Mouse (Mus musculus): ENCODE results near the gene Rgs2. TPM values are rescaled to one million over a fixed set of nuclear protein-coding genes. Genes with fewer than 3 reads are reported as not detected.
A peak's percentile ranks its signal among the peaks of the same experiment; 100 is the strongest.

Gene Rgs2
- polyA plus RNA-seq, 1 experiment: 3.6 TPM

GRCm38 (mm10) chr1:143984988-143985625 is 18.9 kb downstream of the Rgs2 start:
- no peak for TF ChIP-seq TCF12 (IDR thresholded peaks at IDR 0.05; ENCODE audit: insufficient read depth, poor library complexity, severe bottlenecking)

GRCm38 (mm10) chr1:143982765-143983312 is 21.1 kb downstream of the Rgs2 start:
- Histone ChIP-seq H3K36me3 (ENCODE audit: control insufficient read depth, insufficient read depth) (no peaks in the 10 kb centered on the region), H3K4me2 (ENCODE audit: low read depth) (peak overlapping the region; percentile 1), H3K4me3 (no peak overlapping the region), H3ac (ENCODE audit: control insufficient read depth, insufficient read length) (no peak overlapping the region), H3K79me2 (ENCODE audit: control insufficient read depth, insufficient read depth) (no peaks in the 10 kb centered on the region), H3K27me3 (ENCODE audit: control insufficient read depth, insufficient read depth, insufficient read length) (no peaks in the 10 kb centered on the region)
- TF ChIP-seq REST (IDR thresholded peaks at IDR 0.05; ENCODE audit: insufficient read depth, insufficient read length): no peak
- TF ChIP-seq MYOD1 (IDR thresholded peaks at IDR 0.05; ENCODE audit: control insufficient read depth in 1 of 3, insufficient read length in 2 of 3, low read depth in 2 of 3): no peak
- TF ChIP-seq POLR2AphosphoS2 (IDR thresholded peaks at IDR 0.05; ENCODE audit: insufficient read length, low read depth): no peak
- TF ChIP-seq MYOG (IDR thresholded peaks at IDR 0.05; ENCODE audit: control insufficient read depth in 1 of 3, insufficient read depth in 1 of 3, insufficient read length in 2 of 3, low read depth in 2 of 3): no peak
- TF ChIP-seq TCF3 (IDR thresholded peaks at IDR 0.05; ENCODE audit: insufficient read length, low read depth): no peak
- TF ChIP-seq SRF (IDR thresholded peaks at IDR 0.05; ENCODE audit: control insufficient read depth, insufficient read length, low read depth): no peak
- no peak for TF ChIP-seq E2F4 (IDR thresholded peaks at IDR 0.05; ENCODE audit: insufficient read depth)
- TF ChIP-seq MAX (IDR thresholded peaks at IDR 0.05; ENCODE audit: low read depth): no peak
- no peak for TF ChIP-seq USF1 (IDR thresholded peaks at IDR 0.05; ENCODE audit: low read depth)
- TF ChIP-seq TCF12 (IDR thresholded peaks at IDR 0.05; ENCODE audit: insufficient read depth, poor library complexity, severe bottlenecking): no peak
- no peak for TF ChIP-seq POLR2A (IDR thresholded peaks at IDR 0.05; ENCODE audit: insufficient read length, low read depth)
- TF ChIP-seq CEBPB (IDR thresholded peaks at IDR 0.05; ENCODE audit: insufficient read depth, poor library complexity, severe bottlenecking): no peak

More at GRCm38 (mm10) chr1:143984988-143985625, 18.9 kb downstream of the Rgs2 start:
- H3K79me2 ChIP-seq (ENCODE audit: control insufficient read depth, insufficient read depth): no peaks in the 10 kb centered on the region
- H3K4me3 ChIP-seq: no peak overlapping the region
- H3K4me2 ChIP-seq (ENCODE audit: low read depth): no peak overlapping the region
- no peaks in the 10 kb centered on the region for H3K36me3 ChIP-seq (ENCODE audit: control insufficient read depth, insufficient read depth)
- no peaks in the 10 kb centered on the region for H3K27me3 ChIP-seq (ENCODE audit: control insufficient read depth, insufficient read depth, insufficient read length)
- no peak overlapping the region for H3ac ChIP-seq (ENCODE audit: control insufficient read depth, insufficient read length)

- no peak overlapping the region for H3K4me2 ChIP-seq (ENCODE audit: low read depth)
- H3ac ChIP-seq (ENCODE audit: control insufficient read depth, insufficient read length): no peak overlapping the region
- H3K27me3 ChIP-seq (ENCODE audit: control insufficient read depth, insufficient read depth, insufficient read length): no peaks in the 10 kb centered on the region
- H3K4me3 ChIP-seq: no peak overlapping the region
- TF ChIP-seq USF1 (IDR thresholded peaks at IDR 0.05; ENCODE audit: low read depth) (no peak), MAX (IDR thresholded peaks at IDR 0.05; ENCODE audit: low read depth) (no peak), TCF12 (IDR thresholded peaks at IDR 0.05; ENCODE audit: insufficient read depth, poor library complexity, severe bottlenecking) (no peak), SRF (IDR thresholded peaks at IDR 0.05; ENCODE audit: control insufficient read depth, insufficient read length, low read depth) (no peak), E2F4 (IDR thresholded peaks at IDR 0.05; ENCODE audit: insufficient read depth) (no peak), CEBPB (IDR thresholded peaks at IDR 0.05; ENCODE audit: insufficient read depth, poor library complexity, severe bottlenecking) (no peak), POLR2AphosphoS2 (IDR thresholded peaks at IDR 0.05; ENCODE audit: insufficient read length, low read depth) (no peak), POLR2A (IDR thresholded peaks at IDR 0.05; ENCODE audit: insufficient read length, low read depth) (no peak), REST (IDR thresholded peaks at IDR 0.05; ENCODE audit: insufficient read depth, insufficient read length) (no peak)
- H3K79me2 ChIP-seq (ENCODE audit: control insufficient read depth, insufficient read depth): no peaks in the 10 kb centered on the region
- no peaks in the 10 kb centered on the region for H3K36me3 ChIP-seq (ENCODE audit: control insufficient read depth, insufficient read depth)
Observed at GRCm38 (mm10) chr1:143982085-143982764, 21.7 kb downstream of the Rgs2 start.

DNA sequence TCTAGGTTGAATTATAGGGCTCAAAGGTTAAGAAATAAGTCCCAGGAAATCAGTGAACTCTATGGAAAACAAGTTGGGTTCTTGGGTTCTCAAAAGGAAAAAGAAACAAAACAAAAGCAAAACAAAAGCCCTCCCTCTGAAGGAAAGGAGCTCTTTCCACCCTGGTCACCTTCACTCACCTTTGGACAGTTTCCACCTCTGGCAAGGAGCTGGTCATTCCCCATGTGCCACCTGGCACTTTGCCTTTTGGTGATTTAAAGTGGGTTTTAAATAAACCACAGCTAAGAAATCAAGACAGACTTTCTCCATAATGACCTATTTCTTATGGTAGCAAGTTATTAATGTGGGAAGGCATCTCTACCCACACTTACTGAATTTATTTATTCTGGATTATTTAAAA is 23.1 kb downstream of the Rgs2 start:
- H3ac ChIP-seq (ENCODE audit: control insufficient read depth, insufficient read length): no peak overlapping the region
- no peak overlapping the region for H3K4me2 ChIP-seq (ENCODE audit: low read depth)
- no peak for TF ChIP-seq MYOD1 (IDR thresholded peaks at IDR 0.05; ENCODE audit: control insufficient read depth in 1 of 3, insufficient read length in 2 of 3, low read depth in 2 of 3)
- no peak for TF ChIP-seq SRF (IDR thresholded peaks at IDR 0.05; ENCODE audit: control insufficient read depth, insufficient read length, low read depth)
- TF ChIP-seq POLR2AphosphoS2 (IDR thresholded peaks at IDR 0.05; ENCODE audit: insufficient read length, low read depth): no peak
- TF ChIP-seq POLR2A (IDR thresholded peaks at IDR 0.05; ENCODE audit: insufficient read length, low read depth): no peak
- TF ChIP-seq MYOG (IDR thresholded peaks at IDR 0.05; ENCODE audit: control insufficient read depth in 1 of 3, insufficient read depth in 1 of 3, insufficient read length in 2 of 3, low read depth in 2 of 3): no peak
- no peak for TF ChIP-seq USF1 (IDR thresholded peaks at IDR 0.05; ENCODE audit: low read depth)
- no peak for TF ChIP-seq TCF12 (IDR thresholded peaks at IDR 0.05; ENCODE audit: insufficient read depth, poor library complexity, severe bottlenecking)
- TF ChIP-seq CEBPB (IDR thresholded peaks at IDR 0.05; ENCODE audit: insufficient read depth, poor library complexity, severe bottlenecking): no peak
- H3K79me2 ChIP-seq (ENCODE audit: control insufficient read depth, insufficient read depth): no peaks in the 10 kb centered on the region
- no peaks in the 10 kb centered on the region for H3K27me3 ChIP-seq (ENCODE audit: control insufficient read depth, insufficient read depth, insufficient read length)
- H3K36me3 ChIP-seq (ENCODE audit: control insufficient read depth, insufficient read depth): no peaks in the 10 kb centered on the region
- no peak overlapping the region for H3K4me3 ChIP-seq

DNA sequence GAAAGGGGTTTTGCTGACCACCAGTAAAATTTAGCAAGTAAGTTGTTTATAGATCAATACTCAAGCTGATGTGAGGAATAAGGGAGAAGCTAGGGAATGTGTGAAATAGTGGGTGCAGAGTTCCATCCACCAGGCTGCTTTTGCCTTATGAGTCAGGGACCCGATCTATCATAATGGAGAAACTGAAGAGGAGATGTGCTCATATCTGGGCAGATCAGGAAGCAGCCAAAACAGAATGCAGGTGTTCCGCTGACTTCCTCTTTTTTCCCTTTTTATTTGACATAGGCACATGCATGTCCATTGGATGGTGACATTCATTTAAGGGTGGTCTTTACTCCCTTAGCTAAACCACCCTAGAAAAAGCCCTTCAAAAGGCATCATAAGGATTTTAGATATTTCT is 29.3 kb downstream of the Rgs2 start:
- no peak for TF ChIP-seq POLR2AphosphoS2 (IDR thresholded peaks at IDR 0.05; ENCODE audit: insufficient read length, low read depth)
- no peak for TF ChIP-seq CEBPB (IDR thresholded peaks at IDR 0.05; ENCODE audit: insufficient read depth, poor library complexity, severe bottlenecking)
- no peak for TF ChIP-seq MAX (IDR thresholded peaks at IDR 0.05; ENCODE audit: low read depth)
- Histone ChIP-seq H3ac (ENCODE audit: control insufficient read depth, insufficient read length) (no peak overlapping the region), H3K79me2 (ENCODE audit: control insufficient read depth, insufficient read depth) (no peaks in the 10 kb centered on the region), H3K27me3 (ENCODE audit: control insufficient read depth, insufficient read depth, insufficient read length) (no peaks in the 10 kb centered on the region), H3K36me3 (ENCODE audit: control insufficient read depth, insufficient read depth) (no peaks in the 10 kb centered on the region), H3K4me2 (ENCODE audit: low read depth) (no peak overlapping the region), H3K4me3 (no peak overlapping the region)

All from myocyte (in vitro differentiated cells).